8 mouse cellular contexts compared by ENCODE assay signal in the genomic region with DNA sequence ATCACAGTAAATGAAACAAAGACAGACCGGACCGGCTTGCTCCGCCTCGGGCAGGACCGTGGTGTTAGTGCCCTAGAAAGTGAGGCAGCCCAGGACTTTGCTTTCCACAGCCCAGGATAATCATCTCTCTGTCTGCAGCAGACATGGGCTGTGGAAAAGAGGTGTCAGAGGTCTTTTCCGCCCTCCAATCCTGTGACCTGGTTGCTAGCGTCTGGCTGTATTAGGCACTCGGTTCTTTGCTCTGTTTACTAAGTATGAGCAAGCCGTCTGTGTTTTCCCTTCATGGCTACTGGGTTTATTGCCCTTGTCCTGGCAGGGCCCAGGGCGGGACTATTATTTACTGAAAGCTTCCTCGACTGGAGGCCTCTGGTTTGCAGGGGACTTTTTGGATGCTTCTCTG.
DNase-seq lines count a peak whose midpoint lies in the region; ATAC-seq lines count a peak whose summit lies in the region.

No protein-coding gene starts in this region.

- no peaks in the 10 kb centered on the region for H3K27me3 ChIP-seq in lung, embryonic 16.5 days (ENCODE audit: control insufficient read depth, insufficient read depth, low read depth, low read length)
- no peaks in the 10 kb centered on the region for H3K27me3 ChIP-seq in midbrain, embryonic 16.5 days (ENCODE audit: control insufficient read depth, insufficient read depth, low read depth, low read length)

- H3K36me3 ChIP-seq in lung, embryonic 16.5 days (ENCODE audit: control insufficient read depth, insufficient read depth, low read length) = no peaks in the 10 kb centered on the region
- H3K36me3 ChIP-seq in midbrain, embryonic 16.5 days (ENCODE audit: control insufficient read depth, insufficient read depth, low read length) = no peaks in the 10 kb centered on the region

- peak; percentile 38; the same call in 1 of the 2 replicates for ATAC-seq in lung, embryonic 16.5 days (ENCODE audit: low read depth)
- no peak for ATAC-seq in megakaryocyte-erythroid progenitor cell, adult 5-6 weeks (replicated peaks; ENCODE audit: low FRiP score, low TSS enrichment, poor library complexity, severe bottlenecking)
- ATAC-seq in midbrain, embryonic 16.5 days = no peak

- H3K4me3 ChIP-seq in lung, embryonic 16.5 days (ENCODE audit: low read length) = no peak overlapping the region
- H3K4me3 ChIP-seq in midbrain, embryonic 16.5 days (ENCODE audit: low read depth, low read length) = no peak overlapping the region

- no peak overlapping the region for H3K4me2 ChIP-seq in lung, embryonic 16.5 days (ENCODE audit: low read depth, low read length)
- H3K4me2 ChIP-seq in midbrain, embryonic 16.5 days (ENCODE audit: low read length) = no peak overlapping the region

- H3K9ac ChIP-seq in lung, embryonic 16.5 days (ENCODE audit: low read length) = peak overlapping the region; percentile 27; the same call in 1 of the 2 replicates
- no peak overlapping the region for H3K9ac ChIP-seq in midbrain, embryonic 16.5 days (ENCODE audit: low read depth, low read length)

- H3K4me1 ChIP-seq in lung, embryonic 16.5 days (replicated peaks; ENCODE audit: control insufficient read depth, insufficient read depth, low read length) = peaks cover 6% of the 10 kb centered on the region
- no peaks in the 10 kb centered on the region; the same call in 1 of the 2 replicates for H3K4me1 ChIP-seq in midbrain, embryonic 16.5 days (ENCODE audit: control insufficient read depth, insufficient read depth, low read length)

- 0 out of 2 replicates have a peak overlapping the region, but pooled peaks have one; percentile 1 for H3K27ac ChIP-seq in lung, embryonic 16.5 days (ENCODE audit: low read length)
- H3K27ac ChIP-seq in midbrain, embryonic 16.5 days (ENCODE audit: low read length) = no peak overlapping the region

- 38% methylated on average over 11 of the region's 11 CpGs for WGBS in lung, embryonic 16.5 days
- WGBS in midbrain, embryonic 16.5 days = 64% methylated on average over 11 of the region's 11 CpGs

- H3K9me3 ChIP-seq in lung, embryonic 16.5 days (ENCODE audit: control insufficient read depth, low read length) = no peaks in the 10 kb centered on the region
- H3K9me3 ChIP-seq in midbrain, embryonic 16.5 days (replicated peaks; ENCODE audit: control insufficient read depth, low read length, poor library complexity, severe bottlenecking) = no peaks in the 10 kb centered on the region

- peak; percentile 28 for DNase-seq in gastrocnemius, adult 18-20 months (ENCODE audit: low spot score)
- DNase-seq in gastrocnemius, adult 8-10 months (ENCODE audit: low spot score in 2 of 2) = no peak
- DNase-seq in embryo, embryonic 10.5 days (ENCODE audit: low spot score) = peak; percentile 19
- peak; percentile 67 for DNase-seq in kidney, adult 18-20 months
- no peak for DNase-seq in right cerebral cortex, postnatal 36 days (ENCODE audit: low spot score in 2 of 2)

Comparison
In these comparisons a context has a peak if more than half of its experiments do, and no peak if none do; other contexts are left out.
1. DNase-seq: peak in gastrocnemius, adult 18-20 months (single experiment), embryo, embryonic 10.5 days (single experiment) and kidney, adult 18-20 months (single experiment); none in gastrocnemius, adult 8-10 months (0 of 2) and right cerebral cortex, postnatal 36 days (0 of 2).